In genomic region chr11:12382991-12383390, GRCm38 (mm10) we compare ENCODE assay signal across 18 mouse cellular contexts.
A peak's percentile ranks its signal among the peaks of the same experiment; 100 is the strongest.
DNase-seq lines count a peak whose midpoint lies in the region; ATAC-seq and TF ChIP-seq lines count a peak whose summit lies in the region.
"Had no signal": no experiment of that assay in that cellular context is flagged by ENCODE, and none has a peak within 500 bp of the region (broad histone marks: within the 10 kb centered on the region; RNA-seq: fewer than 3 reads in every experiment).

No protein-coding gene starts in this region.

- no peaks in the 10 kb centered on the region for H3K27me3 ChIP-seq in kidney, embryonic 16.5 days (ENCODE audit: insufficient read depth, low read length)
- H3K27me3 ChIP-seq in heart, adult 2 months (ENCODE audit: control insufficient read depth, insufficient read depth, low read length) = no peaks in the 10 kb centered on the region
- H3K27me3 ChIP-seq: hindbrain, embryonic 13.5 days; neural tube, embryonic 12.5 days; stomach, embryonic 15.5 days had no signal

- no peaks in the 10 kb centered on the region for H3K79me2 ChIP-seq in heart, adult 2 months (replicated peaks; ENCODE audit: control insufficient read depth, insufficient read depth, low read length)

- ATAC-seq in kidney, embryonic 16.5 days (ENCODE audit: low FRiP score, low TSS enrichment) = no peak
- ATAC-seq: forebrain, postnatal 0 days had no signal

- TF ChIP-seq CTCF in heart, adult 2 months (IDR thresholded peaks at IDR 0.05) = no peak

- TF ChIP-seq POLR2A in heart, adult 2 months (IDR thresholded peaks at IDR 0.05; ENCODE audit: insufficient read depth, low read depth, low read length) = no peak

- DNase-seq in kidney, adult 11 months = peak; percentile 42
- peak; percentile 33 for DNase-seq in kidney, adult 9 months
- DNase-seq in kidney, postnatal 36 days = peak; percentile 37 to 42
- DNase-seq in lung, postnatal 4 days = peak; percentile 17 to 29
- no peak for DNase-seq in left cerebral cortex, postnatal 25 days (ENCODE audit: low spot score in 2 of 2)
- DNase-seq in MN1 (ENCODE audit: low spot score) = no peak
- no peak for DNase-seq in heart, adult 2 months
- DNase-seq: cerebellum, postnatal 36 days; forebrain, postnatal 0 days; heart, adult 18-20 months; right cerebral cortex, adult 18-20 months had no signal

- H3K36me3 ChIP-seq in kidney, embryonic 16.5 days (ENCODE audit: insufficient read depth, low read length) = no peaks in the 10 kb centered on the region
- H3K36me3 ChIP-seq in heart, adult 2 months (ENCODE audit: control insufficient read depth, insufficient read depth, low read length) = peaks cover 7% of the 10 kb centered on the region
- H3K36me3 ChIP-seq: embryonic facial prominence, embryonic 10.5 days; G1E; hindbrain, embryonic 13.5 days; neural tube, embryonic 12.5 days; stomach, embryonic 15.5 days had no signal

- TF ChIP-seq EP300 in heart, adult 2 months (IDR thresholded peaks at IDR 0.05; ENCODE audit: insufficient read depth, low read depth, low read length) = no peak

- no peaks in the 10 kb centered on the region for H3K4me1 ChIP-seq in kidney, embryonic 16.5 days (ENCODE audit: insufficient read depth, low read length)
- H3K4me1 ChIP-seq in heart, adult 2 months (ENCODE audit: control insufficient read depth, insufficient read depth, low read length) = peaks cover 8% of the 10 kb centered on the region
- H3K4me1 ChIP-seq: embryonic facial prominence, embryonic 10.5 days; hindbrain, embryonic 13.5 days; neural tube, embryonic 12.5 days had no signal

- no peak overlapping the region for H3K4me3 ChIP-seq in kidney, embryonic 16.5 days (ENCODE audit: low read length)
- no peak overlapping the region for H3K4me3 ChIP-seq in heart, adult 2 months
- H3K4me3 ChIP-seq: embryonic facial prominence, embryonic 10.5 days; erythroblast, embryonic 14.5 days; hindbrain, embryonic 13.5 days; neural tube, embryonic 12.5 days; stomach, embryonic 15.5 days had no signal

- H3K27ac ChIP-seq in kidney, embryonic 16.5 days (ENCODE audit: low read length) = no peak overlapping the region
- H3K27ac ChIP-seq in heart, adult 2 months = no peak overlapping the region
- H3K27ac ChIP-seq: embryonic facial prominence, embryonic 10.5 days; hindbrain, embryonic 13.5 days; neural tube, embryonic 12.5 days; stomach, embryonic 15.5 days had no signal

- intact Hi-C loops in left cerebral cortex, postnatal 25 days (cut with DNase I) = no loop called here
- intact Hi-C loops in heart, adult 2 months (cut with DNase I) = no loop called here

- no peak overlapping the region for H3K4me2 ChIP-seq in kidney, embryonic 16.5 days (replicated peaks; ENCODE audit: low read depth, low read length)
- H3K4me2 ChIP-seq: hindbrain, embryonic 13.5 days; neural tube, embryonic 12.5 days; stomach, embryonic 15.5 days had no signal

- 73% methylated on average over 4 of the region's 4 CpGs for WGBS in kidney, embryonic 16.5 days
- WGBS in heart, adult 2 months = 37% methylated on average over 4 of the region's 4 CpGs

- no peaks in the 10 kb centered on the region for H3K9me3 ChIP-seq in kidney, embryonic 16.5 days (ENCODE audit: low read length)
- H3K9me3 ChIP-seq: embryonic facial prominence, embryonic 10.5 days; G1E; hindbrain, embryonic 13.5 days; neural tube, embryonic 12.5 days; stomach, embryonic 15.5 days had no signal

- no peak overlapping the region for H3K9ac ChIP-seq in kidney, embryonic 16.5 days (replicated peaks; ENCODE audit: low read length)
- H3K9ac ChIP-seq in heart, adult 2 months (ENCODE audit: low read depth, low read length) = no peak overlapping the region
- H3K9ac ChIP-seq: forebrain, postnatal 0 days; hindbrain, embryonic 13.5 days; neural tube, embryonic 12.5 days; stomach, embryonic 15.5 days had no signal

Comparison
In these comparisons a context has a peak if more than half of its experiments do, and no peak if none do; other contexts are left out.
1. DNase-seq: peak in kidney, adult 11 months (single experiment), kidney, adult 9 months (single experiment), kidney, postnatal 36 days (2 of 2) and lung, postnatal 4 days (2 of 2); none in left cerebral cortex, postnatal 25 days (0 of 2), MN1 (single experiment) and heart, adult 2 months (0 of 2).